Mouse (Mus musculus): ENCODE measurements around the gene Abhd17a. TPM values are rescaled to one million over a fixed set of nuclear protein-coding genes. Genes with fewer than 3 reads are reported as not detected.

Abhd17a gene
- total RNA-seq, 2 experiments from 2014 or later = 50.1 to 51.1 TPM

DNA sequence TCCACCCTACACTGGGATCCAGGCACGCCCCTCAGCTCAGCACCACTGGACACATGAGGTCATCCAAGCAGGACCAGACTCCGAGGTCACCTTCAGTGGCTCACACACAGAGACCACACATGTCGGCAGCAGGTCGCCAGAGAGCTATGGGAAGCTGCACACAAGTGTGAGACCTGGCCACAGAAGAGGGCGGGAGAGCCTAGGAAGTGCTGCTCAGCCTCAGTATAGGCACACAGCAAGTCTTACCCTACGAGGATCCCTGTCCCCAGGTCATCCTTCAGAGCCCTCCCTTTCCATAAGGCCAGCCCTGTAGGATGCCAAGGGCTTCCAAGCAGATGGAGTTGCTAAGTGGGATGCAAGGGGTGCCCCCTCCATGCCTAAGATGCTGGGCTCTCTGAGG lies 36.1 kb downstream of the Abhd17a start:
- no peak for DNase-seq (ENCODE audit: low spot score)
- intact Hi-C loops (cut with DNase I) = no loop called here

DNA sequence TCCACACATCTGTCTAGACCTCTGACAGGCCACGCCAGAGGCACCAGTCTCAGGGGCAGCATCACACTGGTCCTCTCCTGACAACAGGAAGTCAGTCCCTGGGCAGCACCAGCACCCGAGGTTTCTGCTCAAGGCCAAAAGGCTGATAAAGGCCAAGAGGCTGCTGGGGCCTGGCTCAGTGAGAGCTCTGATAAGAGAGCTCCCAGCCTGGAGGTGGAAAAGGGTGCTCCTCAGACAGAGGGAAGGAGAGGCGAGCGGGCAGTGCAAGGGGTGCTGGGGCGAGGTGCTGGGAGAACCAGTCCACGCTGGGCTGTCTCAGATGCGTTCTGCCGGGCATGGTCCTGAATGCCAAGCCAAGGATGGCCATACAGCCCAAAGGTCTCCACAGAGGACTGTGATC lies 36.6 kb downstream of the Abhd17a start:
- no peak for DNase-seq (ENCODE audit: low spot score)
- intact Hi-C loops (cut with DNase I) = no loop called here

DNA sequence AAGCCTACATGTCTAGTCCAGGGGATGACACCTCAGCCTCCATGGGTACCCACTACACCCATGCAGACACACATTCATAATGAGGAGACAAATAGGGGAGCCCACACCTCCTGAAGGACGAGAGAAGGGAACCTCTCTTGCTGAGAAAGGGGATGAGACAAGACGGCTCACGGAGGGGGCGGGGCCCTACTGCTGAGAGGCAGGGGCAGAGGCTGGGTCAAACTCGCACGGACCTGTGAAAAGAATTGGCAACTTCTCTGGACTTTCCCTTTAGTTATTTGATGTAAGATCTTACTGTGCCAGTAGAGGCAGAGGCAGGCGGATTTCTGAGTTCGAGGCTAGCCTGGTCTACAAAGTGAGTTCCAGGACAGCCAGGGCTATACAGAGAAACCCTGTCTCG lies 37.8 kb downstream of the Abhd17a start:
- no peak for DNase-seq (ENCODE audit: low spot score)
- intact Hi-C loops (cut with DNase I) = no loop called here

DNA sequence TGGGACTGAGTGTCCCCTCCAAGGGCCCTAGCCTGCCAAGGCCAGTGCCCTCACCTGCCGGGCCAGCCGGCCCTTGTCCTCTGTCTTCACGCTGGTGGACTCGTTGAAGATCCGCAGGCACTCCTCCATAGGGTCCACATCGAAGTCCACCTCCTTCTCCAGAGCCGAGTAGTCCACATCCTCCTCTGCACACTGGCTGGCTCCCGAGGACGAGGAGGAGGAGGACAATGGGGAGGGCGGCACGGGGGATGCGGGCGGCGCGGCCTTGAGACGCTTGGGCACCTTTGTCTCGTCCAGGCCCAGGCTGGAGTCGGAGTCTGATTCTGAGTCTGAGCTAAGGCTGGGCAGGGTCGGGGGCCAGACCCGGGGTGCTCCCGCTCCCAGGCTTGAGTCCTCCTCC lies 40.9 kb downstream of the Abhd17a start:
- intact Hi-C loops (cut with DNase I) = loop anchor here (5.0 kb wide), 1 partner anchor 102 kb away; no protein-coding TSS in a partner anchor
- no peak for DNase-seq (ENCODE audit: low spot score)

DNA sequence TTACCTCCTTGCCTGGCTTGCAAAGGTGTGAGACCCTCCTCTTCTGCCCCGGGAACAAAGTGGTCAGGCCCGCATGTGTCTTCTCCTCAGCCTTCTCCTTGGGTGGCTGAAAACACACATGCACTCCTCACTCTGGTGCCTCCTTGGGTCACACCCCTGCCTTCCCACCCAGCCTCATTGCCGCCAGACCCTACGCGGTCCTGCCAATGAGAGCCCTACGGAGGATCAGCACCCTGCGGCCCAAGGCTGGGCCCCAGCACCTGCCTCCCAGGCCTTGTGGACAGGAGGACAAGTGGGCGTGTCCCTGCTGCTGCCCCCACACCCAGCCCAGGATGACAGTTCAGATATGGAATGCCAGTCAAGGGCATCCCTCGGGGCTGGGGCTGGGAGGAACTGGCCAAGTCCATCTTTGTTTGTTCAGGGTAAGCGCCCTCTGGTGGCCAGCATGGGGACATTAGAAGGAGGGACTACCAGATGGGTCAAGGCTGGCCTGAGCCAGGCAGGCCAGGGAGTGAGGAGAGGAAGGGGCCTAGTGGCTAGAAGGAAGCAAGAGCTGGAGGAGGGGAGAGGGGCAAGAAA lies 41.6 kb downstream of the Abhd17a start:
- DNase-seq (ENCODE audit: low spot score) = no peak
- intact Hi-C loops (cut with DNase I) = loop anchor here (5.0 kb wide), 1 partner anchor 101 kb away; no protein-coding TSS in a partner anchor

DNA sequence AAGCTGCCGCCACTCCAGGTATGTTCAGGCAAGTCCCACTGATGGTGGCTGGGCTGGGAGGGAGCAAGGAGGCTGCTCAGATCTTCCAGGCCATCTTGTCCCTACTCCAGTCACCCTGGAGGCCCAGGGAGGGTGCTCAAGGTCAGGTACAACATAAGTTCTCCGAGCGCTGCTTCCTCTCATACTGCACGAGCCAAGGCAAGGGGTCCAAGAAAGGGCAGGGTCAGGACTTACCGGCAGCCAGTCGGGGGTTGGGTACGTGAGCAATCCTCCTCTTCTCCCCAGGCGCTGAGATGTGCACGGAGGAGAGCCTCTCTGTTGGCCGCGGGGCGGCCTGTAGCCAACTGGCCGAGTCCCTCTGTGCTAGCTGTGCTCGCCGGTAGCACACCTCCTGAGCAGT lies 42.6 kb downstream of the Abhd17a start:
- no peak for DNase-seq (ENCODE audit: low spot score)
- intact Hi-C loops (cut with DNase I) = loop anchor here (5.0 kb wide), 1 partner anchor 100 kb away; no protein-coding TSS in a partner anchor

DNA sequence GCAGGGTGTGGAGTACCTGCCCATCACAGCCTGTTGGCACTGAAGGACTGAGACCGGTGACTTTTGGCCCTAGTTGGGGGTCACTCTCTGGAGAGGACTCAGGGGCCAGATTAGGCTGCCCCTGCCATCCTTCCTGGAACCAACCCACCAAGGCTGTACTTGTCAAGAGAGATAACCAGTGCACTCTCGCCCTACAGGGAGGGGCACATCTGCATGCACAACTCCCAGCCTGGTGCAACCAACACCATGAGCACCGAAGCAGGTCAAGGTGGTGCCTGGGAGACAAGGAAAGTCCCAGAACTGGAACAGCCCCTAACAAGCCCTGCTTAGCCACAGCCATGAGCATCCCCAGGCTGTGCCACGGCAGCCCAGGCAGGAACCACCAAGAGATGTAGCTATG lies 43.2 kb downstream of the Abhd17a start:
- DNase-seq (ENCODE audit: low spot score) = no peak
- intact Hi-C loops (cut with DNase I) = loop anchor here (5.0 kb wide), 1 partner anchor 100 kb away; no protein-coding TSS in a partner anchor

DNA sequence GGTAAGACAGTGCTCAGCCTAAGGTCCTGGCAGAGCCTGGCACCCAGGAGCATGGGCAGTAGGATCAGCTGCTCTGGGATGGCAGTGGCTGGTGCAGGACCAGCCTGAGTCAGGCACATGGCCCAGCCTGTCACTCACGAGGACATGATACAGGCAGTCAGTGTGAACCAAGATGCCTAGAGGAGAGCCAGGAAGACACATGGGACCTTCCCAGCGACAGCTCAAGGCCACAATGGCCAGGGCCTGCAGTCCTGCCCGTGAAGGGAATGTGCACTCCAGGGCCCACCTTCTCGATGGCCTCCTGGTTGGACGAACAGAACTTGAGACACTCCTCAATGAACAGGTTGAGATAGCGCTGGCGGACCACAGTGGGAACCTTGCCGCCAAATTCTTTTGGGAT lies 44.6 kb downstream of the Abhd17a start:
- intact Hi-C loops (cut with DNase I) = loop anchor here (5.0 kb wide), 1 partner anchor 98 kb away; no protein-coding TSS in a partner anchor
- no peak for DNase-seq (ENCODE audit: low spot score)

DNA sequence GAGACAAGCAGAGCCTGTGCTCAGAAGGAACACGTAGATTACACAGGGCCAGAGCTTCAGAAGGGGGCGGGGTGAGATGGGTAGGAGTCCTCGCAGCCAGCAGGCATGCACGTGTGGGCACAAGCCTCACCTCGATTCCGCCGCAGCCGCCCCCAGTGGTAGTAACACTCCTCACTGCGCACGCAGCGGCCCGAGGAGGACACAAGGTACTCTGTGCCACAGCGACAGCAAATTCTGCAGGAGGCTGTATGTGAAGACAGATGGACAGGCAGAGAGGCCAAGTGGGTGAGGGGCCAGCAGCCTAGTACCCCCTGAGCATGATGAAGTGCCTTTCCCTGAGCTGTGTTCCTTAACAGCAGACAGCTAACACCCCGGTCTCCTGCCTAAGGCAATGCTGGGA lies 46.3 kb downstream of the Abhd17a start:
- intact Hi-C loops (cut with DNase I) = no loop called here
- no peak for DNase-seq (ENCODE audit: low spot score)

DNA sequence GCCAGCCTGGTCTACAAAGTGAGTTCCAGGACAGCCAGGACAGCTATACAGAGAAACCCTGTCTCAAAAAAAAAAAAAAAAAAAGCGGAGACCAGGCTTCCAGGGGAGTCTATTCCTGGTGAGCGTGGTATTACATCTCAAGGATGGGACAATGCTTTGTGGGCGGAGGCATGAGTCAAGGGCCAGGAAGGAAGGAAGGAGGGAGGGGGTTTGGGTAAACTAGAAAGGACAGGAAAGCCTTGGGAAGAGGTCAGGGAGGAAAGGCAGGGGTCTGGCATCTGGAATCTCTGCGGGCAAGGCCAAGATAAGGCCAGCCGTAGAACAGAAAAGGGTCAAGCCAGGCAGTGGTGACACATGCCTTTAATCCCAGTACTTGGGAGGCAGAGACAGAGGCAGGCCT lies 50.6 kb downstream of the Abhd17a start:
- intact Hi-C loops (cut with DNase I) = no loop called here
- no peak for DNase-seq (ENCODE audit: low spot score)

DNA sequence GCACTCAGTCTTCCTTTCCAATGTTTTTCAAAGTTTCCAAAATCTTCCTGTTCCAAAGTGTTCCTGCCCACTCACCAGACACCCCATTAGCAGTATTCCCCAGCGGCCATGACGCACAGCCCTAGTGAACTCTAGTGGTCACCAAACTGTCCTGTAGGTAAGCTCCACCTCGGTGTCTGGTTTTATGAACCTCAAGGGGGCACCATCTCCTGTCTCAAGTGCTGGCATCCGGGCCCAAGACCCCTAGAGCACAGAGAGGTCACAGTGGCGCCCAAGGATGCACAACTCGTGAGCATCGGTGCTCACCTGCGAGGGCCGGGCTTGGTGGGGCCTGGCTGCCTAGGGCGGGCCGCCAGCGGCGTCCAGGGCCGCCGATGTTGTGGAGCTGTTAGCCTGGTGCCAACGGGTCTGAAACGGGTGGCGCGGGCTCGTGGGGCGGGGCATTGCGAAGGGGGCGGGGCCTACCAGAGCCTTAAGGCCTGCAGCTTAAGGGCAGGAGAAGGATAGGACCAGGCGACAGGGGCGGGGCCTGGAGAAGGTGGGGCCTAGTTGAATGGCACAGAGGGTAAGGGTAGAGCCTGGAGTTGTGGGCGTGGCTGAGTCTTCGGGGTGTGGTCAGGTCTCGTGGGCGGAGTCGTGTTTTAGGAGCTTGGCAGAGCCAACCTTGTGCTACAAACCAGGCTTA lies 51.3 kb downstream of the Abhd17a start, which contains the start of gene Atp8b3:
Atp8b3 (minus strand) TSS at position 415 of the 685 bp plus-strand sequence.
- DNase-seq (ENCODE audit: low spot score) = peak; percentile 56
- intact Hi-C loops (cut with DNase I) = no loop called here

DNA sequence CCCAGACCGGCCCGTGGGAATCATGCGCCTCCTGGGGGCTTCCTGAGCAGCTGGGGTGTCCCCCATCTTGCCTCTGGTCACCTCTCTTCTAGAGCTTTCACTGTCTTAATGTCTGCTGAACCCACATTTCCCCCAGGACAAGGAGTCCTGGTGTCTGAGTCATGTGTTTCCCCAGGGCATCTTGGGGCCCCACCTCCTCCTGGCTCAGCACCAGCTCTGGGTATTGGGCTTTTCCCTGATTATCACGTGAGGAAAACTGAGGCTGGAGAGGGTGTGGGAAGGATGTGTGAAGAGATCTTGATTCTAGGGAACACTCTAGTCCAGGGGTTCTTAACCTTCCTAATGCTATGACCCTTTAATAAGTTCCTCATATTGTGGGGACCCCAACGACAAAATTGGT lies 52.0 kb downstream of the Abhd17a start:
- intact Hi-C loops (cut with DNase I) = no loop called here
- no peak for DNase-seq (ENCODE audit: low spot score)

DNA sequence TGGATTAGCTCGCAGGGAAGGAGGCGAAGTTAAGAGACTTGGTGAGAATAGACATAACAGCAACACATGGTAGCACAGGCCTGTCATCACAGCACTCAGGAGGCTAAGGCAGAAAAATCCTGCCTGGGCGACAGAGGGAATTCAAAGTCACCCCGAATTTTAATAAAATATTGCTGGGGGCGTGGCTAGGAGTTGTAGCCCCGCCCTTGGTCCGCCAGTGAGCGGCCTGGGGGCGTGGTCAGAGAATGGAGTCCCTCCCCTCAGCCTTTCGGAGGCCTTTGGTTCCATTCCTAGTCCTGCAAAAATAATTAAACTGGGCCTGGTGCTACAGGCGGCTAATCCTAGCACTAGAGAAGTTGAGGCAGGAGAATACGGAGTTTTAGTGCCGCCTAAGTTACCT lies 54.4 kb downstream of the Abhd17a start:
- intact Hi-C loops (cut with DNase I) = no loop called here
- no peak for DNase-seq (ENCODE audit: low spot score)

DNA sequence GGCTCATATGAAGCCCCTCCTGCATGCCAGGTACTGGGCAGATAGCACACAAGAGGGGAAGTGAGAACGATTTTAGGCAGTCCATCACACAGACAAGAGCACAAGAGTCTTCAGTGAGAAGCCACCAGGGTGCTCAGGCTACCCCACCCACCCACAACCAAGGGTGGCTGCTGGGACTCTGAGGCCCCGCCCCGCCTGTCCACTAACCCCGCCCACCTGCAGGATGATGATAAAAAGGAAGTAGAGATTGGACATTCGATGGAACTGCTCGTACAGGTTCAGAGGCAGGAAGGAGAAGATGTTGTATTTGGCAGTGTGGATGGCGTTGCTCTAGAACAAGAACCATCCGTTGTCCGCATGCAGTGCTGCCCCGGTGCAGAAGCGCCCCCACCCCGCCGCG lies 55.1 kb downstream of the Abhd17a start:
- intact Hi-C loops (cut with DNase I) = no loop called here
- DNase-seq (ENCODE audit: low spot score) = no peak

DNA sequence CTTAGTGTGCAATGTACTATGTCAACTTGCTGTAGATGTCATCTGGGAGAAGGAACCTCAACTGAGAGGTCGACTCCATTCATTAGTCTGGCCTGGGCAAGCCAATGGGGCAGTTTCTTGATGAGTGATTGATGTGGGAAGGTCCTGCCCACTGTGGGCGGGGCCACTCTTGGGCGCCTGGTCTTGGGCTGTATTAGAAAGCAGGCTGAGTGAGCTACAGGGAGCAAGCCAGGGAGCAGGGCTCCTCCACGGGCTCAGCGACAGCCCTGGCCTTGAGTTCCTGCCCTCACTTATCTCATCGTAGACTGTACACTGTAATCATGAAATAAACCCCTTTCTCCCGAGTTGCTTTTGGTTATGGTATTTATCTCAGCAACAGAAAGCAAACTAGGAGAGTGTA lies 56.4 kb downstream of the Abhd17a start:
- DNase-seq (ENCODE audit: low spot score) = no peak
- intact Hi-C loops (cut with DNase I) = no loop called here

Small RNA genes within 50 kb of the gene (microRNA-seq; reads per million reads assigned to microRNA genes)
- gene Mir6912 = not detected

Other genes with a start within 250 kb of the Abhd17a start
- gene Adamtsl5, start 241.9 kb downstream of the Abhd17a start, total RNA-seq (2021) = 10 to 100 TPM; 68.4 to 71.7 TPM
- under 1 TPM; 0.18 to 0.36 TPM for gene Plk5, start 233.9 kb downstream of the Abhd17a start, total RNA-seq (2021)
- 1 to 10 TPM; 7.5 to 8.8 TPM for gene Mex3d, start 202.7 kb downstream of the Abhd17a start, total RNA-seq (2021)
- gene Mbd3, start 190.8 kb downstream of the Abhd17a start, total RNA-seq (2021) = 10 to 100 TPM; 85.2 to 88.9 TPM
- 1,000 to 10,000 TPM; 1,983 to 2,045 TPM for gene Uqcr11, start 183.5 kb downstream of the Abhd17a start, total RNA-seq (2021)
- gene Tcf3, start 156.7 kb downstream of the Abhd17a start, total RNA-seq (2021) = 10 to 100 TPM; 20.3 to 20.9 TPM
- under 1 TPM in 1 of 2 experiments, not detected in 1; 0.05 TPM for gene Onecut3, start 95.5 kb downstream of the Abhd17a start, total RNA-seq (2021)
- gene Atp8b3, start 51.2 kb downstream of the Abhd17a start, total RNA-seq (2021) = not detected
- gene Rexo1, start 28.8 kb downstream of the Abhd17a start, total RNA-seq (2021) = 10 to 100 TPM; 11.1 to 12.2 TPM
- gene Klf16, start 13.0 kb downstream of the Abhd17a start, total RNA-seq (2021) = 1 to 10 TPM; 3.0 to 4.5 TPM
- 10 to 100 TPM; 21.0 to 21.7 TPM for gene Scamp4, start 12.5 kb upstream of the Abhd17a start, total RNA-seq (2021)
- 1 to 10 TPM in 1 of 2 experiments, under 1 TPM in 1; 0.84 to 1.2 TPM for gene Adat3, start 12.5 kb upstream of the Abhd17a start, total RNA-seq (2021)
- gene Gm49322, start 15.7 kb upstream of the Abhd17a start, total RNA-seq (2021) = under 1 TPM; 0.52 to 0.59 TPM
- gene Csnk1g2, start 32.5 kb upstream of the Abhd17a start, total RNA-seq (2021) = 100 to 1,000 TPM; 116 TPM
- 10 to 100 TPM; 41.5 to 45.8 TPM for gene Btbd2, start 66.7 kb upstream of the Abhd17a start, total RNA-seq (2021)
- 100 to 1,000 TPM; 158 to 181 TPM for gene Mknk2, start 87.8 kb upstream of the Abhd17a start, total RNA-seq (2021)
- 1 to 10 TPM; 8.2 to 8.9 TPM for gene Mob3a, start 111.6 kb upstream of the Abhd17a start, total RNA-seq (2021)
- 1 to 10 TPM; 2.6 to 3.4 TPM for gene Izumo4, start 111.8 kb upstream of the Abhd17a start, total RNA-seq (2021)
- 10 to 100 TPM; 39.8 to 44.2 TPM for gene Ap3d1, start 151.9 kb upstream of the Abhd17a start, total RNA-seq (2021)
- 10 to 100 TPM; 31.2 to 31.4 TPM for gene Dot1l, start 164.9 kb upstream of the Abhd17a start, total RNA-seq (2021)
- gene Sf3a2, start 207.9 kb upstream of the Abhd17a start, total RNA-seq (2021) = 10 to 100 TPM; 29.6 to 29.9 TPM
- gene Plekhj1, start 208.3 kb upstream of the Abhd17a start, total RNA-seq (2021) = 10 to 100 TPM; 27.4 to 29.7 TPM
- gene Amh, start 214.9 kb upstream of the Abhd17a start, total RNA-seq (2021) = under 1 TPM; 0.39 TPM
- under 1 TPM; 0.48 to 0.81 TPM for gene Jsrp1, start 223.2 kb upstream of the Abhd17a start, total RNA-seq (2021)
- 100 to 1,000 TPM; 883 to 894 TPM for gene Oaz1, start 236.3 kb upstream of the Abhd17a start, total RNA-seq (2021)

All from heart, postnatal 25 days (tissue).